Mouse (Mus musculus) olfactory bulb, adult 2 months (tissue): ENCODE measurements around the gene Acads. TPM values are rescaled to one million over a fixed set of nuclear protein-coding genes. Genes with fewer than 3 reads are reported as not detected.
"Not testable (repeated sequence)": the region's sequence is repeated elsewhere in the genome, so short reads cannot be mapped to it uniquely, and the experiment has no call there.

Experiments used
- H3K27ac ChIP-seq: fragments of 200-500 bp; 2 replicates; pipeline ENCODE4 v1.5.1; 2012; ENCODE audit warnings: low read depth, low read length; ENCODE audit not compliant: insufficient read depth
- H3K4me1 ChIP-seq: fragments of 200-500 bp; 2 replicates; pipeline ENCODE4 v1.6.1; 2012; ENCODE audit warnings: low read length; ENCODE audit not compliant: control insufficient read depth, insufficient read depth
- H3K4me3 ChIP-seq: fragments of 200-500 bp; 2 replicates; pipeline ENCODE4 v1.5.1; 2012; ENCODE audit warnings: mild to moderate bottlenecking, low read depth, low read length, moderate library complexity; ENCODE audit not compliant: insufficient read depth
- CTCF ChIP-seq: fragments of 200-500 bp; IDR thresholded peaks from 2 replicates; pipeline ENCODE4 v1.5.1; 2012; ENCODE audit warnings: low read depth, mild to moderate bottlenecking, low read length, moderate library complexity; ENCODE audit not compliant: insufficient read depth
- POLR2A ChIP-seq: fragments of 200-500 bp; IDR thresholded peaks from 2 replicates; pipeline ENCODE4 v1.6.1; 2012; ENCODE audit warnings: mild to moderate bottlenecking, low read depth, low read length, moderate library complexity; ENCODE audit not compliant: insufficient read depth
- WGBS: fragments of 180-500 bp; shearing (Covaris S2); methylation state at CpG from one replicate; pipeline ENCODE4 v1.1.7; 2018; 5-methylcytosine and 5-hydroxymethylcytosine counted together
- polyA plus RNA-seq: library from polyadenylated mRNA; stranded (reverse); fragments of >200 nt; gene quantifications from 2 replicates; pipeline ENCODE4 v1.2.4, GENCODE M21; 2012; ENCODE audit warnings: low replicate concordance; ENCODE audit not compliant: missing spikeins, insufficient read depth, insufficient read length

Acads gene
- polyA plus RNA-seq, 1 experiment, result not detected

DNA sequence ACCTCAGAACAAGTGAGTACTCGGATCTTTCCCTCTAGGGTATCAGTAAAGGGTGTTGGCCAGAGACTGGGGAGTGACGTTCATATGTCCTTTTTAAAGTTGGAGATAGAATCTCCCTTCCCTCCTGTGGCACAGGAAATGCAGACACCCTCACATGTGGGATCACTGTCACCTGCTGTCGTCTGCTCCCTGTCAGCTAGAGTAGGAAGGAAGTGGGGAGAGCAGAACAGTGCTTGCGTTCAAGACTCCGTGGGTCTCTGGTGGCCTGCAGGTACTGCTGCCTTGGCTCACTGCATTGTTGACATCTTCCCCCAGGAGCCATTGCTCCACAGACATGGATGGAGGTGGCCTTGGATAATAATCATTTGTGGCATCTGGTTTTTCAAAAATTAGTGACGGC, 35.7 kb downstream of the Acads start:
- no peaks in the 10 kb centered on the region for H3K4me1 ChIP-seq
- no peak for TF ChIP-seq CTCF
- TF ChIP-seq POLR2A, result no peak
- 83% methylated on average over 6 of the region's 6 CpGs for WGBS
- no peak overlapping the region for H3K4me3 ChIP-seq
- no peak overlapping the region for H3K27ac ChIP-seq

DNA sequence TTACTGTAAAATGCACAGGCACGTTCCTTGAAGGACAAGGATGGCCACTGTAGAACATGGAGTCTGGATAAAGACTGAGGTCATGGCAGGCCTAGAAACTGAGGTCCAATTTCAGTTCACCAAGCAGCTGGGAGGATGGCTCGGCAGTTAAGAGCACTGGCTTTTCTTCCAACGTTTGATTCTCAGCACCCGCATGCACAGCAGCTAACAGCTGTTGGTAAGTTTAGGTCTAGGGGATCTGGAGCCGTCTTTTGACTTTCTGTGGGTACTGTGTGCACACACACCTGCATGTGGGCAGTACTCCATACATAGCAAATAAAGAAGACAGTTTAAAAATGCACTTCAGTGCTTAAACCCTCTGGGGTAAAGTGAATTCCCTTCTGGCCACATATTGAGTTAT, 37.5 kb downstream of the Acads start:
- Histone ChIP-seq H3K4me1 (no peaks in the 10 kb centered on the region), H3K4me3 (no peak overlapping the region), H3K27ac (no peak overlapping the region)
- no peak for TF ChIP-seq POLR2A
- WGBS, result 71% methylated on average over 5 of the region's 5 CpGs

DNA sequence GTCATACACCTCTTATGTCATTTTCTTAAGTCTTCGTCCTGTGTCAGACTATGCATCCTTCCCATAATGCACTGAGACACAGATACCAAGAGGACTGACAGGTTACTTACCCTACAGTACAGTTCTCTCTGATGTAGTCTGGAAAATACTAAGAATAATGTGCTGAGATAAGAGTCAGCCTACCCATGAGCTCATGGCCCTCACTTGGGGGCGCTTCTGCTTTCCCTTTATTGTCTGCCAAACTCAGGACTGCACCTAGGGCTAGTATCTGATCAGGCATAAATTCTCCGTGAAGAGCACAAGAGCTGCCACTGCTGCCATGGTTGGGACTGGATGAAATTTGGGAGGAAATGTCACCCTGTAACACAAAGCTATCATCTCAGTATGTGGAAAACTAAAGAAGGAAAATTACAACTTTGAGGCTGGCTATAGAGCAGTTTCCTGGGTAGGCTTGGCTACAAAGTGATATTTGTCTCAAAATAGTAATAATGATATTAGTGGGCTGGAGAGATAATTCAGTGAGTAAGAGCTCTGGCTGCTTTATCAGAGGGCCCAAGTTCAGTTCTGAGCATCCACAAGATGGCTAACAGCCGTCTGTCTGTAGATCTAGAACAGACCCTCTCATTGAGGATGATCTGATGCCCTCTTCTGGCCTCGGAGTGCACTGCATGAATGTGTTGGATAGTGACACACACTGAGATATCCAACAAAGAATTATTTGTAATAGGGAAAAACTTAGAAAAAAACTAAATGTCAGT, 42.8 kb downstream of the Acads start:
- TF ChIP-seq CTCF (no peak), POLR2A (no peak)
- 51% methylated on average over 5 of the region's 5 CpGs for WGBS

DNA sequence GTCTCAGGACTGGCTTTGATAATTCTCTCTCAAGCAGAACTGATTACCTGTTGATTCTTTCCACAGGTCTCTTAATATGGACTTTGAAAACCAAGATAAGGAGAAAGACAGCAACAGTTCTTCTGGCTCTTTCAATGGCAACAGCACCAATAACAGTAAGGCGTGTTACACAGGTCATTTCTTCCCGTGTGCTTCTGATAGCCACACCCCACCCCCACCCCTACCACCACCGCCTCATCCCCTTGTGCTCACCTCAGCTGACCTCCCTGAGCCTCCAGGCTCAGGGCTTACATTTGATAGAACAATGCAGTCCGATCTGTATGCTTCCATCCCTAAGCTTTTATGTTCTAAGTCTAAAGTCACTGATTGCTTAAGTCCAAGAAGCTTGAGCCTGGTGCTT, 44.4 kb downstream of the Acads start:
- Histone ChIP-seq H3K4me3 (no peak overlapping the region), H3K27ac (no peak overlapping the region), H3K4me1 (peaks cover 2% of the 10 kb centered on the region)
- TF ChIP-seq POLR2A, result no peak
- TF ChIP-seq CTCF, result no peak
- WGBS, result 87% methylated on average over 4 of the region's 4 CpGs

More for the DNA sequence above, 42.8 kb downstream of the Acads start:
- H3K4me3 ChIP-seq, result no peak overlapping the region
- peaks cover 2% of the 10 kb centered on the region for H3K4me1 ChIP-seq
- no peak overlapping the region for H3K27ac ChIP-seq

DNA sequence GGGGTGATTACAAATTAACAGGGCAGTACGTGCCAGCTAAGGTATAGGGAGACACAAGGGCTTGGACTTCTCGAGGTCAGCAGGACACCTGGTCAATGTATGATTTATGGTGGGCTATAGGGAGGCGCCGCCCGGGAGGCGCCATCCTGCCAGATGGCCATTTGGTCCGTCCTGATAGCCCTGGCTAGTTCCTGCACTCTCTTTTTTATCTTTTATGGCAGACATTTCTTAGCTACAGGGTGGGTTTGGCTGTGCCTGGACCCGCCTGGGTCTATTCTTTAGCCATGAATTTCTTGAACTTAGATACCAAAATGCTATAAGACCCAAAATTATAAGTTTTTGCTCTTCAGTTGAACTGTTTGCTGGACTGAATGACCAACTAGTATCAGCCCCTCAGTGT, 45.8 kb downstream of the Acads start:
- not testable (repeated sequence) for H3K4me1 ChIP-seq, H3K27ac ChIP-seq, H3K4me3 ChIP-seq
- WGBS, result 92% methylated on average over 8 of the region's 8 CpGs

- 34% methylated on average over 7 of the region's 7 CpGs for WGBS
- no peak overlapping the region for H3K27ac ChIP-seq
Observed at GRCm38 (mm10) chr5:115072143-115072542, 47.0 kb downstream of the Acads start.

DNA sequence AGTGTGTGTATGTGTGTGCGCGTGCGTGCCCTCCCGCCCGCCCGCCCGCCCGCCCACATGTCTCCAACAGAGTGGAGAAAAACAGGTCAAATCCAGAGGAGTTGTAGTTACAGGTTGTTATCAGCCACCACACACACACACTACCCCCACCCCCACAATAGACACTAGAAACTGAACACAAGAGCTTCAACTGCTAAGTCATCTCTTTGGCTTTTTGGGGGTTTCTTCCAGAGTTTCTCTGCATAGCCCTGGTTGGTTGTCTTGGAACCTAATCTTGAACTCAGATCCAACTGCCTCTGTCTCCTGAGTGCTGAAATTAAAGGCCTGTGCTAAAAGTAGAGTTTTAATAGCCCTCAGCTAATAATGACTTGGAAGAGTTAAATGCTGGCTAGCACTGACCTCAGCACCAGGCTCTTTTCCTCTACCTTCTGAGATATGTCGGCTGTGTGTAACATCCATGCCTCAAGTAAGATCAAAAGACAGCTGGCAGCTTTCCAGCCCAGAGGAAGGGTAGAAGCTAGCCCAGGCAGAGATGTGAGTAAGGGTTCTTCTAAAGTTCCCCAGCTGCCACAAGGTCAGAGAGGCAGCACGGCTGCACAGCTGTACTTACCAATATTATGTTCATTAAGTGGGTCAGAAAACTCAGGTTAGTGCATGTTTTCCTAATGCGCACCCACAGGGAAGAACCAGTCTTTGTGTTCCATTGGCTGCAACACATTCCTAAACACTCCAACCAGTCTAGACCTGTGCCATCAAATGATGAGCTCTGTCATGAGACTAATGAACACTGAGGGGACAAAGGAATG, 47.8 kb downstream of the Acads start:
- no peak for TF ChIP-seq POLR2A
- TF ChIP-seq CTCF, result no peak
- 87% methylated on average over 11 of the region's 11 CpGs for WGBS
- Histone ChIP-seq H3K4me1 (peaks cover 10% of the 10 kb centered on the region), H3K27ac (no peak overlapping the region), H3K4me3 (no peak overlapping the region)

More at GRCm38 (mm10) chr5:115072143-115072542, 47.0 kb downstream of the Acads start:
- H3K4me1 ChIP-seq, result peaks cover 10% of the 10 kb centered on the region
- no peak overlapping the region for H3K4me3 ChIP-seq
- TF ChIP-seq CTCF (no peak), POLR2A (no peak)

GRCm38 (mm10) chr5:115070457-115070856, 48.7 kb downstream of the Acads start:
- Histone ChIP-seq H3K4me1 (peaks cover 10% of the 10 kb centered on the region), H3K4me3 (no peak overlapping the region), H3K27ac (no peak overlapping the region)
- 98% methylated on average over 2 of the region's 2 CpGs for WGBS
- TF ChIP-seq CTCF, result no peak
- no peak for TF ChIP-seq POLR2A

DNA sequence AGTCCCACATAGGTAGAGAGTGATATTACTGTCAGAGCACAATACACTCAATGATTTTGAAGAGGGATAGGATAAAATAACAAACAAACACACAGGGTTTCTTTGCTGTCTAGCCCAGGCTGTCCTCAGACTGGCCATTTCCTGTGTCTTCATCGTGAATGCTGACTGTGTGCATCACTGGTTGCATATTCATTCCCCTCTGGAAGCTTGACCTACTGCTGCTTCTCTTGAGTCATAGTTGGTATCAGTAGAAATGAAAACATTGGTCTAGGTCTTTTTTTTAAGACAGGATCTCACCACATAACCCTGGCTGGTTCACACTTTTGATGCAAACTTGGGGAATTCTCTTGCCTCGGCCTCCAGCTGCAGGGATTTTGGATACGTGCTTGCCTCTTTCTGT, 49.5 kb downstream of the Acads start:
- Histone ChIP-seq H3K4me1 (peaks cover 13% of the 10 kb centered on the region), H3K4me3 (no peak overlapping the region), H3K27ac (no peak overlapping the region)
- TF ChIP-seq CTCF (no peak), POLR2A (no peak)
- WGBS, result 83% methylated on average over 3 of the region's 3 CpGs
